Mouse (Mus musculus) embryonic facial prominence, embryonic 11.5 days (tissue): ENCODE measurements around the gene Ppp1r9a. TPM values are rescaled to one million over a fixed set of nuclear protein-coding genes. Genes with fewer than 3 reads are reported as not detected.

Experiments
- ATAC-seq: fragments of 200-750 bp; cut with Nextera tagmentation; replicated peaks from 2 replicates; pipeline ENCODE4 v1.8.0; 2017; ENCODE audit warnings: low read depth; ENCODE audit not compliant: insufficient number of reproducible peaks, low FRiP score, low TSS enrichment
- DNase-seq: peaks from one replicate; pipeline ENCODE4 v3.0.0-alpha.2; 2015; ENCODE audit warnings: low spot score
- H3K27ac ChIP-seq: fragments of 300-500 bp; sonication (generic); replicated peaks from 2 replicates; pipeline ENCODE4 v1.5.1; 2014; ENCODE audit warnings: mild to moderate bottlenecking, low read depth, low read length, control low read depth
- H3K27me3 ChIP-seq: fragments of 300-500 bp; sonication (generic); 2 replicates; pipeline ENCODE4 v1.6.1; 2014; ENCODE audit warnings: mild to moderate bottlenecking, low read length, moderate library complexity, mixed read lengths; ENCODE audit not compliant: control insufficient read depth, insufficient read depth
- H3K36me3 ChIP-seq: fragments of 300-500 bp; sonication (generic); replicated peaks from 2 replicates; pipeline ENCODE4 v1.6.1; 2014; ENCODE audit warnings: low read depth, mild to moderate bottlenecking, low read length, moderate library complexity, mixed read lengths; ENCODE audit not compliant: control insufficient read depth, insufficient read depth
- H3K4me1 ChIP-seq: fragments of 300-500 bp; sonication (generic); 2 replicates; pipeline ENCODE4 v1.6.1; 2014; ENCODE audit warnings: low read length, mixed read lengths; ENCODE audit not compliant: control insufficient read depth, insufficient read depth
- H3K4me2 ChIP-seq: fragments of 300-500 bp; sonication (generic); 2 replicates; pipeline ENCODE4 v1.6.1; 2014; ENCODE audit warnings: low read depth, mild to moderate bottlenecking, control low read depth, low read length, moderate library complexity
- H3K4me3 ChIP-seq: fragments of 300-500 bp; sonication (generic); 2 replicates; pipeline ENCODE4 v1.5.1; 2014; ENCODE audit warnings: low read depth, low read length, control low read depth
- H3K9ac ChIP-seq: fragments of 300-500 bp; sonication (generic); replicated peaks from 2 replicates; pipeline ENCODE4 v1.6.1; 2014; ENCODE audit warnings: mild to moderate bottlenecking, control low read depth, low read length
- H3K9me3 ChIP-seq: fragments of 300-500 bp; sonication (generic); replicated peaks from 2 replicates; pipeline ENCODE4 v1.6.1; 2016; ENCODE audit warnings: mild to moderate bottlenecking, low read length, inconsistent platforms, mixed read lengths; ENCODE audit not compliant: control insufficient read depth
- WGBS: fragments of 180-500 bp; shearing (Covaris S2); extraction: QIAGEN DNeasy Blood & Tissue Kit; methylation state at CpG from one replicate; pipeline ENCODE4 v1.1.7; 2014; 5-methylcytosine and 5-hydroxymethylcytosine counted together
- polyA plus RNA-seq: library from polyadenylated mRNA; unstranded; fragments of >200 nt; fragmentation: Nextera tagmentation; extraction: Ambion mirVana; gene quantifications from 2 replicates; pipeline ENCODE4 v1.2.1, GENCODE M21; 2014

Gene Ppp1r9a
- polyA plus RNA-seq, 1 experiment from 2014 or later = 14.4 TPM

- Histone ChIP-seq H3K4me3 (no peak overlapping the region), H3K9ac (no peak overlapping the region), H3K27ac (no peak overlapping the region), H3K36me3 (no peaks in the 10 kb centered on the region), H3K4me1 (no peaks in the 10 kb centered on the region), H3K4me2 (no peak overlapping the region), H3K9me3 (no peaks in the 10 kb centered on the region), H3K27me3 (no peaks in the 10 kb centered on the region)
- 93% methylated on average over 6 of the region's 6 CpGs for WGBS
- DNase-seq = no peak
- no peak for ATAC-seq
Observed at GRCm38 (mm10) chr6:4997599-4997998, 94.9 kb downstream of the Ppp1r9a start.

- H3K27me3 ChIP-seq = no peaks in the 10 kb centered on the region
- WGBS = 35% methylated on average over 4 of the region's 4 CpGs
- H3K4me3 ChIP-seq = no peak overlapping the region
- H3K36me3 ChIP-seq = no peaks in the 10 kb centered on the region
- DNase-seq (no peak), ATAC-seq (no peak)
- H3K4me1 ChIP-seq = no peaks in the 10 kb centered on the region
- no peaks in the 10 kb centered on the region for H3K9me3 ChIP-seq
- H3K4me2 ChIP-seq = no peak overlapping the region
- no peak overlapping the region for H3K9ac ChIP-seq
- H3K27ac ChIP-seq = no peak overlapping the region
Observed at GRCm38 (mm10) chr6:4998929-4999328, 96.2 kb downstream of the Ppp1r9a start.

- no peaks in the 10 kb centered on the region for H3K9me3 ChIP-seq
- H3K27ac ChIP-seq = no peak overlapping the region
- H3K36me3 ChIP-seq = no peaks in the 10 kb centered on the region
- no peak overlapping the region for H3K4me2 ChIP-seq
- no peak for DNase-seq
- ATAC-seq = no peak
- peaks cover 2% of the 10 kb centered on the region; the same call in 1 of the 2 replicates for H3K4me1 ChIP-seq
- H3K9ac ChIP-seq = no peak overlapping the region
- WGBS = 68% methylated on average over 8 of the region's 8 CpGs
- no peaks in the 10 kb centered on the region for H3K27me3 ChIP-seq
- H3K4me3 ChIP-seq = no peak overlapping the region
Observed at GRCm38 (mm10) chr6:5000788-5001187, 98.1 kb downstream of the Ppp1r9a start.

GRCm38 (mm10) chr6:5005491-5006275 is 103.0 kb downstream of the Ppp1r9a start:
- Histone ChIP-seq H3K4me3 (no peak overlapping the region), H3K27me3 (no peaks in the 10 kb centered on the region), H3K4me2 (no peak overlapping the region), H3K9ac (no peak overlapping the region), H3K4me1 (peaks cover 2% of the 10 kb centered on the region; the same call in 1 of the 2 replicates), H3K36me3 (no peaks in the 10 kb centered on the region), H3K9me3 (no peaks in the 10 kb centered on the region), H3K27ac (no peak overlapping the region)
- DNase-seq = no peak
- WGBS = 57% methylated on average over 22 of the region's 22 CpGs
- 0 out of 2 replicates have a peak, but pooled peaks have one; percentile 48 for ATAC-seq

- no peak overlapping the region for H3K27ac ChIP-seq
- DNase-seq = no peak
- H3K36me3 ChIP-seq = no peaks in the 10 kb centered on the region
- no peak overlapping the region for H3K9ac ChIP-seq
- H3K9me3 ChIP-seq = no peaks in the 10 kb centered on the region
- no peak overlapping the region for H3K4me3 ChIP-seq
- H3K4me1 ChIP-seq = peaks cover 2% of the 10 kb centered on the region; the same call in 1 of the 2 replicates
- H3K4me2 ChIP-seq = no peak overlapping the region
- H3K27me3 ChIP-seq = no peaks in the 10 kb centered on the region
- WGBS = 88% methylated on average over 6 of the region's 6 CpGs
- ATAC-seq = no peak
Observed at GRCm38 (mm10) chr6:5006283-5006946, 103.7 kb downstream of the Ppp1r9a start.

GRCm38 (mm10) chr6:5008166-5008565 is 105.4 kb downstream of the Ppp1r9a start:
- Histone ChIP-seq H3K4me2 (no peak overlapping the region), H3K36me3 (no peaks in the 10 kb centered on the region), H3K27ac (no peak overlapping the region), H3K9me3 (no peaks in the 10 kb centered on the region), H3K27me3 (no peaks in the 10 kb centered on the region), H3K4me1 (peaks cover 2% of the 10 kb centered on the region; the same call in 1 of the 2 replicates), H3K9ac (no peak overlapping the region), H3K4me3 (no peak overlapping the region)
- ATAC-seq (no peak), DNase-seq (no peak)
- WGBS = 57% methylated on average over 2 of the region's 2 CpGs

- H3K27me3 ChIP-seq = no peaks in the 10 kb centered on the region
Observed at GRCm38 (mm10) chr6:5008603-5009002, 105.9 kb downstream of the Ppp1r9a start.

More at GRCm38 (mm10) chr6:5008603-5009002, 105.9 kb downstream of the Ppp1r9a start:
- WGBS = 68% methylated on average over 15 of the region's 15 CpGs
- no peaks in the 10 kb centered on the region for H3K36me3 ChIP-seq
- no peak overlapping the region for H3K9ac ChIP-seq
- H3K4me3 ChIP-seq = no peak overlapping the region
- ATAC-seq (no peak), DNase-seq (no peak)
- H3K27ac ChIP-seq = no peak overlapping the region
- peaks cover 2% of the 10 kb centered on the region; the same call in 1 of the 2 replicates for H3K4me1 ChIP-seq
- H3K9me3 ChIP-seq = no peaks in the 10 kb centered on the region
- H3K4me2 ChIP-seq = no peak overlapping the region
